Mouse (Mus musculus): Measurements from ENCODE around the gene Gm20388. TPM values are rescaled to one million over a fixed set of nuclear protein-coding genes. Genes with fewer than 3 reads are reported as not detected.

The Gm20388 gene
- polyA plus RNA-seq, 1 experiment from 2014 or later, result not detected

- H3K9ac ChIP-seq, result no peak overlapping the region
- H3K27ac ChIP-seq, result no peak overlapping the region
- H3K4me1 ChIP-seq (replicated peaks), result peaks cover 27% of the 10 kb centered on the region
- H3K27me3 ChIP-seq, result no peaks in the 10 kb centered on the region
- no peaks in the 10 kb centered on the region for H3K9me3 ChIP-seq (replicated peaks)
- ATAC-seq (ENCODE audit: low read depth), result no peak
- WGBS (ENCODE audit: insufficient replicate concordance), result 76% methylated on average over 6 of the region's 6 CpGs
- H3K4me2 ChIP-seq, result no peak overlapping the region
- DNase-seq, result no peak
- H3K4me3 ChIP-seq (replicated peaks), result no peak overlapping the region
- H3K36me3 ChIP-seq, result peaks cover 5% of the 10 kb centered on the region; the same call in 1 of the 2 replicates
Observed at GRCm38 (mm10) chr8:124311111-124311510, 4400.5 kb downstream of the Gm20388 start.

GRCm38 (mm10) chr8:124311723-124312122, 4401.1 kb downstream of the Gm20388 start:
- peaks cover 27% of the 10 kb centered on the region for H3K4me1 ChIP-seq (replicated peaks)
- no peaks in the 10 kb centered on the region for H3K9me3 ChIP-seq (replicated peaks)
- DNase-seq (no peak), ATAC-seq (ENCODE audit: low read depth) (no peak)
- 83% methylated on average over 17 of the region's 17 CpGs for WGBS (ENCODE audit: insufficient replicate concordance)
- H3K27me3 ChIP-seq, result no peaks in the 10 kb centered on the region
- no peak overlapping the region for H3K4me3 ChIP-seq (replicated peaks)
- H3K9ac ChIP-seq, result no peak overlapping the region
- H3K4me2 ChIP-seq, result no peak overlapping the region
- no peak overlapping the region for H3K27ac ChIP-seq
- peaks cover 5% of the 10 kb centered on the region; the same call in 1 of the 2 replicates for H3K36me3 ChIP-seq

DNA sequence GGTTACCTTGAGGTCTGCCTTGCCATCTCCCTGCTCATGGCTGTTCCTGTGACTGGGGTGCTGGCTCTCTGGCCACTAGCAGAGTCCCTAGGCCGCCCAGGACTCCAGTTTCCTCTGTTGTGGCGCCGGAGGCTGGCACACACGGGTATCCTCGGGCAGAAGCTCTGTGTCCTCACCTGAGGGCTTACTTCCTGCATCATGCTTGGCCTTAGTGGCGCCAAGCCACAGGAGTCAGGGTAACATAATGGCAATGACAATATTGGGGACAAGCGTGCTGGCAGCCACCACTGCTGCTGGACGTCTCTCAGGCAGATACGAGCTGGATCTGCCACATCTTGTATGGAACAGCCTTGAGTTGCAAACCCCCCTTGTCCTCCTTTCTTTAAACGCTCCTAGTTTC, 4401.6 kb downstream of the Gm20388 start:
- WGBS (ENCODE audit: insufficient replicate concordance), result 73% methylated on average over 10 of the region's 10 CpGs
- Histone ChIP-seq H3K36me3 (peaks cover 5% of the 10 kb centered on the region; the same call in 1 of the 2 replicates), H3K9ac (no peak overlapping the region), H3K27ac (no peak overlapping the region), H3K27me3 (no peaks in the 10 kb centered on the region), H3K4me2 (no peak overlapping the region), H3K4me3 (replicated peaks) (no peak overlapping the region), H3K9me3 (replicated peaks) (no peaks in the 10 kb centered on the region), H3K4me1 (replicated peaks) (peaks cover 31% of the 10 kb centered on the region)
- ATAC-seq (ENCODE audit: low read depth) (no peak), DNase-seq (no peak)

DNA sequence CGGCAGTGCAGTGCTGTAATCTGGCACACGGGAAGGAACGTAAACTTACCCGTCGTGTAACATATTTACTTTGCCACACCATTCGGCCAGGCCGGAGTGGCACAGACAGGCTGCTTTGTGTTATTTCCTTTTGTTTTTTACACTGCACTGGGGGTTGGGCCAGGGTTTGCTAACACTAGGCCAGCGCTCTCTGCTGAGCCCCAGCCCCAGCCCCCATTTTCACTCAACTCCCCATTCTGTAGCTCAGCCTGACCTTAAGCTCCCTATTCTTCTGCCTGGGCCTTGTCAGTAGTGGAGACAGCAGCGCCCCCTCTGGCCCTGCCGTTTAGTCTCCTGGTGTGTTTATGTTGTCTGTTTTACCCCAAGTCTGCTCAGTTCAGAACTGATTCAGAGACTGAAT, 4404.2 kb downstream of the Gm20388 start:
- H3K36me3 ChIP-seq, result no peaks in the 10 kb centered on the region
- ATAC-seq (ENCODE audit: low read depth), result no peak
- H3K4me3 ChIP-seq (replicated peaks), result no peak overlapping the region
- no peaks in the 10 kb centered on the region for H3K9me3 ChIP-seq (replicated peaks)
- no peak overlapping the region for H3K4me2 ChIP-seq
- 66% methylated on average over 10 of the region's 10 CpGs for WGBS (ENCODE audit: insufficient replicate concordance)
- no peak for DNase-seq
- peaks cover 53% of the 10 kb centered on the region for H3K4me1 ChIP-seq (replicated peaks)
- no peaks in the 10 kb centered on the region for H3K27me3 ChIP-seq
- no peak overlapping the region; the same call in 1 of the 2 replicates for H3K9ac ChIP-seq
- H3K27ac ChIP-seq, result no peak overlapping the region

- no peaks in the 10 kb centered on the region for H3K27me3 ChIP-seq
- no peak for ATAC-seq (ENCODE audit: low read depth)
- no peaks in the 10 kb centered on the region for H3K36me3 ChIP-seq
- no peaks in the 10 kb centered on the region for H3K9me3 ChIP-seq (replicated peaks)
- peaks cover 68% of the 10 kb centered on the region for H3K4me1 ChIP-seq (replicated peaks)
- no peak overlapping the region for H3K27ac ChIP-seq
- DNase-seq, result no peak
- no peak overlapping the region for H3K4me3 ChIP-seq (replicated peaks)
- H3K4me2 ChIP-seq, result no peak overlapping the region
- no peak overlapping the region for H3K9ac ChIP-seq
- WGBS (ENCODE audit: insufficient replicate concordance), result 52% methylated on average over 12 of the region's 12 CpGs
Observed at GRCm38 (mm10) chr8:124316466-124317136, 4406.0 kb downstream of the Gm20388 start.

GRCm38 (mm10) chr8:124317191-124317682, 4406.6 kb downstream of the Gm20388 start:
- DNase-seq (no peak), ATAC-seq (ENCODE audit: low read depth) (no peak)
- H3K9ac ChIP-seq, result no peak overlapping the region
- WGBS (ENCODE audit: insufficient replicate concordance), result 17% methylated on average over 8 of the region's 8 CpGs
- H3K36me3 ChIP-seq, result 0 out of 2 replicates have a peak, but pooled peaks cover under 1% of the 10 kb centered on the region
- peaks cover 72% of the 10 kb centered on the region for H3K4me1 ChIP-seq (replicated peaks)
- H3K27me3 ChIP-seq, result no peaks in the 10 kb centered on the region
- H3K4me3 ChIP-seq (replicated peaks), result no peak overlapping the region
- H3K27ac ChIP-seq, result no peak overlapping the region
- no peak overlapping the region for H3K4me2 ChIP-seq
- no peaks in the 10 kb centered on the region for H3K9me3 ChIP-seq (replicated peaks)

GRCm38 (mm10) chr8:124317821-124318220, 4407.2 kb downstream of the Gm20388 start:
- Histone ChIP-seq H3K9ac (no peak overlapping the region), H3K4me2 (no peak overlapping the region), H3K27ac (no peak overlapping the region), H3K4me3 (replicated peaks) (no peak overlapping the region), H3K36me3 (0 out of 2 replicates have a peak, but pooled peaks cover 3% of the 10 kb centered on the region), H3K27me3 (no peaks in the 10 kb centered on the region), H3K9me3 (replicated peaks) (no peaks in the 10 kb centered on the region), H3K4me1 (replicated peaks) (peaks cover 72% of the 10 kb centered on the region)
- ATAC-seq (ENCODE audit: low read depth), result peak; percentile 46; the same call in 1 of the 2 replicates
- 22% methylated on average over 6 of the region's 6 CpGs for WGBS (ENCODE audit: insufficient replicate concordance)
- DNase-seq, result no peak

DNA sequence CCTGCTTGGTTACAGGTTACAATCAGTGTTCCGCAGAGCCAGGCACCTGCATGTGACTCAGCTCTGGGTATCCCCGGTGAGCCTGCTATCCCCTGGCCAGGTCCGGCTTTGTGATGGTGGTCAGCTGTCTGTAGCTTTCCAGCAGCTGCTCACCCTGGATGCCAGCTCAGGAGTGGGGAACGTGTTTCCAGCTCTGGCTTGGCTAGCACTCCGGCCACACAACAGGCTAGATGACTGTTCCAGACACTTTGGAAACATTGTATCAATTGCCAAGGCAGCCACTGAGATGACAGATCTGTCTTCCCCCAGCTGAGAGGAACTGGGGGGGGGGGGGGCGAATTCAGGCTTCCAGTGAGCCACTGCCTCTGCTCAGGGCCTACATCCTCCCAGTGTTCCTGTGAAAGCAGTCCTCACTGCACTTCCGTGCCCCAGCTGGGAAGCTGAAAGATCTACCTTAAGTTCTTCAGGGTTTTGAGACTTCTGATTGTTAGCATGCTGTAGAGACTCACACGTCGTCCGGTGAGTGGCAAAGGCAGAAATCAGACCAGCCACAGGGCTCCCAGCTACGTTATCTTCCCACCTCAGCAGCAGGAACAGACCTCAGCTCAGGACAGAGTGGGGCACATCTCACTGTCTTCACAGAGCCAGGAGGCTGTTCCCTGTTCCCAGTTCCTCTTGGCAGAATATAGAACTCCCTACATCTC, 4408.1 kb downstream of the Gm20388 start:
- ATAC-seq (ENCODE audit: low read depth) (peak; percentile 73), DNase-seq (peak; percentile 31)
- Histone ChIP-seq H3K36me3 (peaks cover 10% of the 10 kb centered on the region), H3K9me3 (replicated peaks) (no peaks in the 10 kb centered on the region), H3K9ac (no peak overlapping the region), H3K4me1 (replicated peaks) (peaks cover 72% of the 10 kb centered on the region), H3K27ac (peak overlapping the region; percentile 62), H3K4me3 (replicated peaks) (no peak overlapping the region), H3K4me2 (no peak overlapping the region), H3K27me3 (no peaks in the 10 kb centered on the region)
- 25% methylated on average over 11 of the region's 11 CpGs for WGBS (ENCODE audit: insufficient replicate concordance)

DNA sequence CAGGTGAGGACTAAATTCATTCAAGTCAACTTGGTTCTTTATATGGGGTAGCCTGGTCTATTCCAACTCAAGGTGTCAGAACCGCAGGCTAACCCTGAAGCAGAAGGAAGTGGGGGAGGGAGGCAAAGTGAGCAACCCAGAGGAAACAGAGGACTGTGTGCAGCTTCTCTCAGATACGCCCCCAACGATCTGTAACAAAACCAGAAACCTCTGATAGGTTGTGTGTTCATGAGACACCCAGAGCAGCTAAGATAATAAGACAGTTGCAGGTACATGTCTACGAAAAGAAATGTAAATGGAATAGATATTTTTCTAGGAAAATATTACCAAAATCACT, 4408.6 kb downstream of the Gm20388 start:
- peak; percentile 61 for ATAC-seq (ENCODE audit: low read depth)
- 18% methylated on average over 4 of the region's 4 CpGs for WGBS (ENCODE audit: insufficient replicate concordance)
- Histone ChIP-seq H3K4me2 (no peak overlapping the region), H3K36me3 (peaks cover 15% of the 10 kb centered on the region), H3K9me3 (replicated peaks) (no peaks in the 10 kb centered on the region), H3K9ac (no peak overlapping the region), H3K27me3 (no peaks in the 10 kb centered on the region), H3K27ac (peak overlapping the region; percentile 62; the same call in 1 of the 2 replicates), H3K4me1 (replicated peaks) (peaks cover 72% of the 10 kb centered on the region), H3K4me3 (replicated peaks) (no peak overlapping the region)
- no peak for DNase-seq

GRCm38 (mm10) chr8:124321227-124321840, 4410.7 kb downstream of the Gm20388 start:
- WGBS (ENCODE audit: insufficient replicate concordance), result 23% methylated on average over 12 of the region's 12 CpGs
- Histone ChIP-seq H3K4me3 (replicated peaks) (no peak overlapping the region), H3K27ac (no peak overlapping the region), H3K9ac (0 out of 2 replicates have a peak overlapping the region, but pooled peaks have one; percentile 6), H3K27me3 (no peaks in the 10 kb centered on the region), H3K4me2 (no peak overlapping the region), H3K4me1 (replicated peaks) (peaks cover 61% of the 10 kb centered on the region), H3K36me3 (peaks cover 35% of the 10 kb centered on the region), H3K9me3 (replicated peaks) (no peaks in the 10 kb centered on the region)
- DNase-seq (no peak), ATAC-seq (ENCODE audit: low read depth) (no peak)

- H3K36me3 ChIP-seq, result peaks cover 45% of the 10 kb centered on the region
- WGBS (ENCODE audit: insufficient replicate concordance), result 88% methylated on average over 14 of the region's 14 CpGs
- no peak for ATAC-seq (ENCODE audit: low read depth)
Observed at GRCm38 (mm10) chr8:124323356-124323755, 4412.7 kb downstream of the Gm20388 start.

More at GRCm38 (mm10) chr8:124323356-124323755, 4412.7 kb downstream of the Gm20388 start:
- Histone ChIP-seq H3K27me3 (no peaks in the 10 kb centered on the region), H3K9me3 (replicated peaks) (no peaks in the 10 kb centered on the region), H3K4me2 (no peak overlapping the region), H3K9ac (no peak overlapping the region), H3K4me1 (replicated peaks) (peaks cover 48% of the 10 kb centered on the region), H3K4me3 (replicated peaks) (no peak overlapping the region), H3K27ac (no peak overlapping the region)
- DNase-seq, result no peak

Data from liver, embryonic 13.5 days (tissue).